Mouse (Mus musculus) gastrocnemius, adult 18-20 months (tissue): ENCODE data around the gene Zfp334. TPM values are rescaled to one million over a fixed set of nuclear protein-coding genes. Genes with fewer than 3 reads are reported as not detected.

Source experiments
- DNase-seq: peaks from one replicate; pipeline ENCODE4 v3.0.0; 2021; ENCODE audit warnings: low spot score
- total RNA-seq, 2 experiments: library from RNA; stranded (reverse); gene quantifications; 2 replicates each; pipeline ENCODE4 v1.2.3; 2021

Zfp334 gene
- total RNA-seq, 2 experiments from 2014 or later = 2.3 to 2.5 TPM

GRCm38 (mm10) chr2:165325521-165326303 lies 62.3 kb downstream of the Zfp334 start:
- no peak for DNase-seq

Other genes with a start within 250 kb of the Zfp334 start
- 1 to 10 TPM; 1.1 to 1.3 TPM for gene Cdh22, start 153.4 kb downstream of the Zfp334 start, total RNA-seq
- gene Slc35c2, start 100.4 kb downstream of the Zfp334 start, total RNA-seq = 10 to 100 TPM; 19.4 to 20.0 TPM
- gene Elmo2, start 61.8 kb downstream of the Zfp334 start, total RNA-seq = 10 to 100 TPM; 12.4 TPM
- gene Zfp663, start 19.5 kb downstream of the Zfp334 start, total RNA-seq = not detected
- gene Ocstamp, start 12.1 kb upstream of the Zfp334 start, total RNA-seq = under 1 TPM in 1 of 2 experiments, not detected in 1; 0.18 TPM
- under 1 TPM in 1 of 2 experiments, not detected in 1; 0.25 TPM for gene Slc13a3, start 85.0 kb upstream of the Zfp334 start, total RNA-seq
- gene Trp53rka, start 105.1 kb upstream of the Zfp334 start, total RNA-seq = 10 to 100 TPM; 10.2 to 10.7 TPM
- gene Slc2a10, start 115.5 kb upstream of the Zfp334 start, total RNA-seq = 1 to 10 TPM in 1 of 2 experiments, under 1 TPM in 1; 0.80 to 1.4 TPM
- 1 to 10 TPM; 1.1 to 3.5 TPM for gene Eya2, start 206.8 kb upstream of the Zfp334 start, total RNA-seq